Mouse (Mus musculus): ENCODE measurements around the gene Sox6. TPM values are rescaled to one million over a fixed set of nuclear protein-coding genes. Genes with fewer than 3 reads are reported as not detected.
A peak's percentile ranks its signal among the peaks of the same experiment; 100 is the strongest.

Sox6 gene
- total RNA-seq, 2 experiments from 2014 or later: 153 to 158 TPM

- no peak for DNase-seq
- intact Hi-C loops (cut with DNase I): no loop called here
Observed at GRCm38 (mm10) chr7:115462276-115462675, 576.3 kb downstream of the Sox6 start.

GRCm38 (mm10) chr7:115454988-115455387, 583.6 kb downstream of the Sox6 start:
- intact Hi-C loops (cut with DNase I): no loop called here
- no peak for DNase-seq

GRCm38 (mm10) chr7:115453713-115454073, 584.9 kb downstream of the Sox6 start:
- intact Hi-C loops (cut with DNase I): no loop called here
- DNase-seq: no peak

- peak; percentile 62 to 66 for DNase-seq
- intact Hi-C loops (cut with DNase I): no loop called here
Observed at GRCm38 (mm10) chr7:115453042-115453712, 585.4 kb downstream of the Sox6 start.

- DNase-seq: no peak
- intact Hi-C loops (cut with DNase I): no loop called here
Observed at GRCm38 (mm10) chr7:115450431-115451195, 588.0 kb downstream of the Sox6 start.

- intact Hi-C loops (cut with DNase I): no loop called here
- no peak for DNase-seq
Observed at GRCm38 (mm10) chr7:115448403-115449025, 590.1 kb downstream of the Sox6 start.

GRCm38 (mm10) chr7:115447091-115447490, 591.5 kb downstream of the Sox6 start:
- no peak for DNase-seq
- intact Hi-C loops (cut with DNase I): no loop called here

GRCm38 (mm10) chr7:115446481-115447016, 592.0 kb downstream of the Sox6 start:
- intact Hi-C loops (cut with DNase I): no loop called here
- DNase-seq: no peak

GRCm38 (mm10) chr7:115426161-115426982, 612.2 kb downstream of the Sox6 start:
- intact Hi-C loops (cut with DNase I): no loop called here
- peak in 1 of 2 experiments; percentile 14 for DNase-seq

GRCm38 (mm10) chr7:115422828-115423227, 615.8 kb downstream of the Sox6 start:
- DNase-seq: no peak
- intact Hi-C loops (cut with DNase I): no loop called here

GRCm38 (mm10) chr7:115420960-115421359, 617.6 kb downstream of the Sox6 start:
- no peak for DNase-seq
- intact Hi-C loops (cut with DNase I): no loop called here

Other genes starting within 250 kb of the Sox6 start
- gene 1110004F10Rik, start 601 bp upstream of the Sox6 start, total RNA-seq (2021): 10 to 100 TPM; 41.9 to 44.8 TPM
- 1 to 10 TPM; 1.7 to 1.8 TPM for gene Gm4353, start 45.8 kb upstream of the Sox6 start, total RNA-seq (2021)

All from gastrocnemius, postnatal 36 days (tissue).